Mouse (Mus musculus): ENCODE measurements around the gene Sctr. TPM values are rescaled to one million over a fixed set of nuclear protein-coding genes. Genes with fewer than 3 reads are reported as not detected.

Sctr gene
- polyA plus RNA-seq (2015; fragmentation: Nextera tagmentation; extraction: Ambion mirVana): 0.51 and 0.52 TPM in 2 replicates

GRCm38 (mm10) chr1:120006844-120007790, at the start of gene Sctr:
Gene Sctr (plus strand): TSS chr1:120006894.
- Histone ChIP-seq H3K27ac (ENCODE audit: low read length) (no peak within 1 kb of the TSS), H3K9ac (replicated peaks; ENCODE audit: low read depth, low read length) (peak within 1 kb of the TSS; percentile 59), H3K4me1 (replicated peaks; ENCODE audit: control insufficient read depth, insufficient read depth, low read length) (peaks cover 18% of the 10 kb centered on the region), H3K4me2 (ENCODE audit: low read length) (peak within 1 kb of the TSS; percentile 76), H3K9me3 (ENCODE audit: control insufficient read depth, low read length) (no peaks in the 10 kb centered on the region), H3K36me3 (ENCODE audit: control insufficient read depth, insufficient read depth) (no peaks in the 10 kb centered on the region), H3K27me3 (replicated peaks; ENCODE audit: control insufficient read depth, insufficient read depth, low read length) (peaks cover 6% of the 10 kb centered on the region; the same call in 1 of the 2 replicates), H3K4me3 (replicated peaks; ENCODE audit: low read length) (peak within 1 kb of the TSS; percentile 48)
- under 1% methylated on average over 39 of the region's 39 CpGs for WGBS
- ATAC-seq: peak; percentile 81

GRCm38 (mm10) chr1:119957716-119958222, 48.9 kb upstream of the Sctr start:
- H3K4me3 ChIP-seq (replicated peaks; ENCODE audit: low read length): no peak overlapping the region
- 47% methylated on average over 9 of the region's 9 CpGs for WGBS
- H3K27me3 ChIP-seq (replicated peaks; ENCODE audit: control insufficient read depth, insufficient read depth, low read length): no peaks in the 10 kb centered on the region
- H3K9ac ChIP-seq (replicated peaks; ENCODE audit: low read depth, low read length): no peak overlapping the region
- H3K9me3 ChIP-seq (ENCODE audit: control insufficient read depth, low read length): no peaks in the 10 kb centered on the region
- H3K36me3 ChIP-seq (ENCODE audit: control insufficient read depth, insufficient read depth): no peaks in the 10 kb centered on the region
- H3K4me2 ChIP-seq (ENCODE audit: low read length): no peak overlapping the region
- ATAC-seq: peak; percentile 84
- 0 out of 2 replicates have a peak, but pooled peaks cover 4% of the 10 kb centered on the region for H3K4me1 ChIP-seq (replicated peaks; ENCODE audit: control insufficient read depth, insufficient read depth, low read length)
- H3K27ac ChIP-seq (ENCODE audit: low read length): no peak overlapping the region

GRCm38 (mm10) chr1:119959464-119959863, 47.2 kb upstream of the Sctr start:
- 96% methylated on average over 4 of the region's 4 CpGs for WGBS
- 0 out of 2 replicates have a peak, but pooled peaks cover 4% of the 10 kb centered on the region for H3K4me1 ChIP-seq (replicated peaks; ENCODE audit: control insufficient read depth, insufficient read depth, low read length)
- H3K27ac ChIP-seq (ENCODE audit: low read length): no peak overlapping the region
- H3K9me3 ChIP-seq (ENCODE audit: control insufficient read depth, low read length): no peaks in the 10 kb centered on the region
- H3K4me2 ChIP-seq (ENCODE audit: low read length): no peak overlapping the region
- no peak overlapping the region for H3K4me3 ChIP-seq (replicated peaks; ENCODE audit: low read length)
- H3K36me3 ChIP-seq (ENCODE audit: control insufficient read depth, insufficient read depth): no peaks in the 10 kb centered on the region
- no peak overlapping the region for H3K9ac ChIP-seq (replicated peaks; ENCODE audit: low read depth, low read length)
- peak; percentile 26; the same call in 1 of the 2 replicates for ATAC-seq
- H3K27me3 ChIP-seq (replicated peaks; ENCODE audit: control insufficient read depth, insufficient read depth, low read length): no peaks in the 10 kb centered on the region

GRCm38 (mm10) chr1:119959920-119960319, 46.8 kb upstream of the Sctr start:
- Histone ChIP-seq H3K4me3 (replicated peaks; ENCODE audit: low read length) (no peak overlapping the region), H3K4me1 (replicated peaks; ENCODE audit: control insufficient read depth, insufficient read depth, low read length) (0 out of 2 replicates have a peak, but pooled peaks cover 4% of the 10 kb centered on the region), H3K9me3 (ENCODE audit: control insufficient read depth, low read length) (no peaks in the 10 kb centered on the region), H3K9ac (replicated peaks; ENCODE audit: low read depth, low read length) (no peak overlapping the region), H3K36me3 (ENCODE audit: control insufficient read depth, insufficient read depth) (no peaks in the 10 kb centered on the region), H3K4me2 (ENCODE audit: low read length) (no peak overlapping the region), H3K27ac (ENCODE audit: low read length) (no peak overlapping the region), H3K27me3 (replicated peaks; ENCODE audit: control insufficient read depth, insufficient read depth, low read length) (no peaks in the 10 kb centered on the region)
- WGBS: 72% methylated on average over 7 of the region's 7 CpGs
- no peak for ATAC-seq

GRCm38 (mm10) chr1:119965804-119966514, 40.7 kb upstream of the Sctr start:
- Histone ChIP-seq H3K4me2 (ENCODE audit: low read length) (no peak overlapping the region), H3K4me1 (replicated peaks; ENCODE audit: control insufficient read depth, insufficient read depth, low read length) (no peaks in the 10 kb centered on the region), H3K9ac (replicated peaks; ENCODE audit: low read depth, low read length) (no peak overlapping the region), H3K9me3 (ENCODE audit: control insufficient read depth, low read length) (no peaks in the 10 kb centered on the region), H3K36me3 (ENCODE audit: control insufficient read depth, insufficient read depth) (no peaks in the 10 kb centered on the region), H3K27me3 (replicated peaks; ENCODE audit: control insufficient read depth, insufficient read depth, low read length) (no peaks in the 10 kb centered on the region), H3K27ac (ENCODE audit: low read length) (no peak overlapping the region), H3K4me3 (replicated peaks; ENCODE audit: low read length) (no peak overlapping the region)
- no peak for ATAC-seq
- 62% methylated on average over 12 of the region's 12 CpGs for WGBS

GRCm38 (mm10) chr1:119973117-119973516, 33.6 kb upstream of the Sctr start:
- Histone ChIP-seq H3K27me3 (replicated peaks; ENCODE audit: control insufficient read depth, insufficient read depth, low read length) (no peaks in the 10 kb centered on the region), H3K9me3 (ENCODE audit: control insufficient read depth, low read length) (no peaks in the 10 kb centered on the region), H3K9ac (replicated peaks; ENCODE audit: low read depth, low read length) (no peak overlapping the region), H3K36me3 (ENCODE audit: control insufficient read depth, insufficient read depth) (no peaks in the 10 kb centered on the region), H3K4me3 (replicated peaks; ENCODE audit: low read length) (no peak overlapping the region), H3K4me1 (replicated peaks; ENCODE audit: control insufficient read depth, insufficient read depth, low read length) (no peaks in the 10 kb centered on the region), H3K27ac (ENCODE audit: low read length) (no peak overlapping the region), H3K4me2 (ENCODE audit: low read length) (no peak overlapping the region)
- no peak for ATAC-seq
- 45% methylated on average over 4 of the region's 4 CpGs for WGBS

GRCm38 (mm10) chr1:119975141-119975540, 31.6 kb upstream of the Sctr start:
- H3K27ac ChIP-seq (ENCODE audit: low read length): no peak overlapping the region
- H3K9ac ChIP-seq (replicated peaks; ENCODE audit: low read depth, low read length): no peak overlapping the region
- ATAC-seq: no peak
- H3K4me3 ChIP-seq (replicated peaks; ENCODE audit: low read length): no peak overlapping the region
- 0 out of 2 replicates have a peak, but pooled peaks cover 3% of the 10 kb centered on the region for H3K9me3 ChIP-seq (ENCODE audit: control insufficient read depth, low read length)
- no peak overlapping the region for H3K4me2 ChIP-seq (ENCODE audit: low read length)
- no peaks in the 10 kb centered on the region for H3K36me3 ChIP-seq (ENCODE audit: control insufficient read depth, insufficient read depth)
- WGBS: 83% methylated on average over 4 of the region's 4 CpGs
- no peaks in the 10 kb centered on the region for H3K4me1 ChIP-seq (replicated peaks; ENCODE audit: control insufficient read depth, insufficient read depth, low read length)
- no peaks in the 10 kb centered on the region for H3K27me3 ChIP-seq (replicated peaks; ENCODE audit: control insufficient read depth, insufficient read depth, low read length)

GRCm38 (mm10) chr1:119986555-119986954, 20.1 kb upstream of the Sctr start:
- no peak overlapping the region for H3K4me3 ChIP-seq (replicated peaks; ENCODE audit: low read length)
- ATAC-seq: no peak
- no peak overlapping the region for H3K4me2 ChIP-seq (ENCODE audit: low read length)
- 63% methylated on average over 5 of the region's 5 CpGs for whole genome bisulfite sequencing
- no peak overlapping the region for H3K9ac ChIP-seq (replicated peaks; ENCODE audit: low read depth, low read length)
- no peaks in the 10 kb centered on the region for H3K36me3 ChIP-seq (ENCODE audit: control insufficient read depth, insufficient read depth)
- H3K27me3 ChIP-seq (replicated peaks; ENCODE audit: control insufficient read depth, insufficient read depth, low read length): no peaks in the 10 kb centered on the region
- no peaks in the 10 kb centered on the region for H3K4me1 ChIP-seq (replicated peaks; ENCODE audit: control insufficient read depth, insufficient read depth, low read length)
- 0 out of 2 replicates have a peak, but pooled peaks cover 2% of the 10 kb centered on the region for H3K9me3 ChIP-seq (ENCODE audit: control insufficient read depth, low read length)
- no peak overlapping the region for H3K27ac ChIP-seq (ENCODE audit: low read length)
